Comparison of ENCODE assay signal across 8 mouse cellular contexts in the genomic region with DNA sequence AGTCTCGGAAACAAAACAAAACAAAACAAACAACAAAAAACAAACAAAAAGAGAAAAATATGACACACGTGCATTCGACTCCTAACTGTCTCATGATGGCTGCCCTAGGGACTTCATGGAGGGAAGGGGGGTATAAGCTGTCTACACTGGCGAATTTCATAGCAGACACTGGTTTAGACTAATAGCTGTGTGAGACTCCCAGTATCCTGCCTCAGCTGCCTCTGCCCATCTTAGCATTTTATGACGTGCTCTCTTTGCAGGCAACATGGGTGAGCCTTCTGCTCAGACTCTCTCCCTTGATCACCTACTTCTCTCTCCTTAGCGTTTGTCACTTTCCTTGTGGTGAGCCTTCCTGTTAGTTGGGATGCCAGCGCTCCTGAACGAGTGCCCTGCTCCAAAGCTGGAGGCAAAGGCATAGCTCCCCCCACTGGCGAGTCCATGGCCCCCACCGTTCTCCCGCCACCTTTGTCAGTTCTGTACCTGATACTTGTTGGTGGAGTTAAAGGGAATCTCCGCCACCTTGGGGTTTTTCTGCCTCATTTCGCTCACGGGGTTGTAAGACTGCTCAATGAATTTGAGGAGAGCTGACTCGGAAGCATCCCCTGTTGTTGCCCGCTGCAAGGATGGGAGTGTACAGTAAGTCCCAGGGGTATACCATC. TPM values are rescaled to one million over a fixed set of nuclear protein-coding genes. Genes with fewer than 3 reads are reported as not detected.
DNase-seq lines count a peak whose midpoint lies in the region; ATAC-seq and TF ChIP-seq lines count a peak whose summit lies in the region.

No protein-coding gene starts in this region.

- peaks cover 3% of the 10 kb centered on the region; the same call in 1 of the 2 replicates for H3K4me1 ChIP-seq in heart, adult 2 months (ENCODE audit: control insufficient read depth, insufficient read depth, low read length)
- H3K4me1 ChIP-seq in heart, embryonic 12.5 days (replicated peaks), result peaks cover 28% of the 10 kb centered on the region
- H3K4me1 ChIP-seq in lung, adult 2 months (ENCODE audit: control insufficient read depth, insufficient read depth, low read length), result no peaks in the 10 kb centered on the region

- intact Hi-C loops in heart, adult 2 months (cut with DNase I), result no loop called here

- TF ChIP-seq POLR2A in heart, adult 2 months (IDR thresholded peaks at IDR 0.05; ENCODE audit: insufficient read depth, low read depth, low read length), result no peak
- TF ChIP-seq POLR2A in lung, adult 2 months (IDR thresholded peaks at IDR 0.05; ENCODE audit: borderline replicate concordance, extremely low read depth, low read depth, low read length), result no peak

- peak; percentile 68 for TF ChIP-seq CTCF in heart, adult 2 months (IDR thresholded peaks at IDR 0.05)
- peak; percentile 36; the same call in 1 of the 2 replicates for TF ChIP-seq CTCF in lung, adult 2 months (IDR thresholded peaks at IDR 0.05; ENCODE audit: insufficient read depth, low read length)

- no peak for ATAC-seq in heart, embryonic 12.5 days (ENCODE audit: insufficient number of reproducible peaks, low FRiP score)

- peak; percentile 27 to 44 for DNase-seq in heart, adult 2 months
- no peak for DNase-seq in heart, adult 9 months (ENCODE audit: low spot score in 2 of 2)
- DNase-seq in urinary bladder, postnatal 14 days (ENCODE audit: low spot score), result peak; percentile 34
- no peak for DNase-seq in urinary bladder, postnatal 36 days (ENCODE audit: low spot score in 2 of 2)
- peak; percentile 28 for DNase-seq in lung, adult 2 months
- no peak for DNase-seq in urinary bladder, adult 2 months (ENCODE audit: low spot score)
- no peak for DNase-seq in thymus, postnatal 0 days (ENCODE audit: low spot score)

- no peaks in the 10 kb centered on the region for H3K79me2 ChIP-seq in heart, adult 2 months (replicated peaks; ENCODE audit: control insufficient read depth, insufficient read depth, low read length)

- H3K27ac ChIP-seq in heart, adult 2 months, result no peak overlapping the region
- peak overlapping the region; percentile 87 for H3K27ac ChIP-seq in heart, embryonic 12.5 days (ENCODE audit: poor library complexity, severe bottlenecking)

- H3K9me3 ChIP-seq in heart, embryonic 12.5 days (replicated peaks), result no peaks in the 10 kb centered on the region

- no peak overlapping the region for H3K4me3 ChIP-seq in heart, adult 2 months
- H3K4me3 ChIP-seq in heart, embryonic 12.5 days, result peak overlapping the region; percentile 22
- no peak overlapping the region for H3K4me3 ChIP-seq in lung, adult 2 months (replicated peaks; ENCODE audit: extremely low read depth, low read depth, low read length)

- no peak overlapping the region for H3K9ac ChIP-seq in heart, adult 2 months (ENCODE audit: low read depth, low read length)
- 0 out of 2 replicates have a peak overlapping the region, but pooled peaks have one; percentile 3 for H3K9ac ChIP-seq in heart, embryonic 12.5 days

- no peaks in the 10 kb centered on the region for H3K27me3 ChIP-seq in heart, adult 2 months (ENCODE audit: control insufficient read depth, insufficient read depth, low read length)
- peaks cover 8% of the 10 kb centered on the region; the same call in 1 of the 2 replicates for H3K27me3 ChIP-seq in heart, embryonic 12.5 days (replicated peaks)

- peaks cover 2% of the 10 kb centered on the region; the same call in 1 of the 2 replicates for H3K36me3 ChIP-seq in heart, adult 2 months (ENCODE audit: control insufficient read depth, insufficient read depth, low read length)
- H3K36me3 ChIP-seq in heart, embryonic 12.5 days, result no peaks in the 10 kb centered on the region

- WGBS in heart, adult 2 months, result 40% methylated on average over 16 of the region's 16 CpGs
- 22% methylated on average over 16 of the region's 16 CpGs for WGBS in heart, embryonic 12.5 days
- WGBS in lung, adult 2 months, result 33% methylated on average over 16 of the region's 16 CpGs

- peak overlapping the region; percentile 56 for H3K4me2 ChIP-seq in heart, embryonic 12.5 days

- no peak for TF ChIP-seq EP300 in heart, adult 2 months (IDR thresholded peaks at IDR 0.05; ENCODE audit: insufficient read depth, low read depth, low read length)

RNA-seq across cellular contexts. Expression of gene Atp1a4, which starts 14.5 kb away (rescaled TPM):
- total RNA-seq in heart, adult 2 months (2021), result not detected
- polyA plus RNA-seq in heart, adult 2 months (2012; rRNA removed), result 0.10 and 0.35 TPM in 2 replicates
- 0.17 and 0.19 TPM in 2 replicates for polyA plus RNA-seq in heart, embryonic 12.5 days (2016; fragmentation: Nextera tagmentation; extraction: Ambion mirVana)
- polyA plus RNA-seq in lung, adult 2 months (2012; rRNA removed), result 0.05 and 1.2 TPM in 2 replicates
- not detected in 2 replicates for polyA plus RNA-seq in urinary bladder, adult 2 months (2012; rRNA removed)
- not detected in 2 replicates for polyA plus RNA-seq in thymus, postnatal 0 days (2015; fragmentation: Nextera tagmentation; extraction: Ambion mirVana)

RNA-seq across cellular contexts. Expression of gene Igsf8, which starts 17.8 kb away (rescaled TPM):
- total RNA-seq in heart, adult 2 months (2021), result 10 to 100 TPM; 10.9 to 13.5 TPM
- polyA plus RNA-seq in heart, adult 2 months (2012; rRNA removed), result 25.9 and 39.9 TPM in 2 replicates
- polyA plus RNA-seq in heart, embryonic 12.5 days (2016; fragmentation: Nextera tagmentation; extraction: Ambion mirVana), result 24.0 and 26.1 TPM in 2 replicates
- 90.8 and 105 TPM in 2 replicates for polyA plus RNA-seq in lung, adult 2 months (2012; rRNA removed)
- 54.7 and 60.0 TPM in 2 replicates for polyA plus RNA-seq in urinary bladder, adult 2 months (2012; rRNA removed)
- polyA plus RNA-seq in thymus, postnatal 0 days (2015; fragmentation: Nextera tagmentation; extraction: Ambion mirVana), result 24.2 and 28.4 TPM in 2 replicates

RNA-seq across cellular contexts. Expression of gene Casq1, which starts 24.0 kb away (rescaled TPM):
- total RNA-seq in heart, adult 2 months (2021), result 1 to 10 TPM; 3.3 to 5.6 TPM
- 51.7 and 53.8 TPM in 2 replicates for polyA plus RNA-seq in heart, adult 2 months (2012; rRNA removed)
- 182 and 185 TPM in 2 replicates for polyA plus RNA-seq in heart, embryonic 12.5 days (2016; fragmentation: Nextera tagmentation; extraction: Ambion mirVana)
- 3.2 and 49.0 TPM in 2 replicates for polyA plus RNA-seq in lung, adult 2 months (2012; rRNA removed)
- polyA plus RNA-seq in urinary bladder, adult 2 months (2012; rRNA removed), result 3.2 and 3.3 TPM in 2 replicates
- 1.4 and 2.0 TPM in 2 replicates for polyA plus RNA-seq in thymus, postnatal 0 days (2015; fragmentation: Nextera tagmentation; extraction: Ambion mirVana)

RNA-seq across cellular contexts. Expression of gene Pea15a, which starts 37.1 kb away (rescaled TPM):
- 10 to 100 TPM; 52.2 to 69.8 TPM for total RNA-seq in heart, adult 2 months (2021)
- polyA plus RNA-seq in heart, adult 2 months (2012; rRNA removed), result 56.8 and 101 TPM in 2 replicates
- polyA plus RNA-seq in heart, embryonic 12.5 days (2016; fragmentation: Nextera tagmentation; extraction: Ambion mirVana), result 156 and 164 TPM in 2 replicates
- 88.2 and 137 TPM in 2 replicates for polyA plus RNA-seq in lung, adult 2 months (2012; rRNA removed)
- polyA plus RNA-seq in urinary bladder, adult 2 months (2012; rRNA removed), result 165 and 166 TPM in 2 replicates
- polyA plus RNA-seq in thymus, postnatal 0 days (2015; fragmentation: Nextera tagmentation; extraction: Ambion mirVana), result 31.1 and 32.8 TPM in 2 replicates

RNA-seq across cellular contexts. Expression of gene Atp1a2, which starts 54.2 kb away (rescaled TPM):
- total RNA-seq in heart, adult 2 months (2021), result 100 to 1,000 TPM; 462 to 588 TPM
- polyA plus RNA-seq in heart, adult 2 months (2012; rRNA removed), result 319 and 349 TPM in 2 replicates
- 23.4 and 25.9 TPM in 2 replicates for polyA plus RNA-seq in heart, embryonic 12.5 days (2016; fragmentation: Nextera tagmentation; extraction: Ambion mirVana)
- polyA plus RNA-seq in lung, adult 2 months (2012; rRNA removed), result 56.1 and 93.0 TPM in 2 replicates
- 44.1 and 57.0 TPM in 2 replicates for polyA plus RNA-seq in urinary bladder, adult 2 months (2012; rRNA removed)
- 0.71 and 0.82 TPM in 2 replicates for polyA plus RNA-seq in thymus, postnatal 0 days (2015; fragmentation: Nextera tagmentation; extraction: Ambion mirVana)

Comparison
In these comparisons a context has a peak if more than half of its experiments do, and no peak if none do; other contexts are left out.
1. DNase-seq: peak in heart, adult 2 months (2 of 2), urinary bladder, postnatal 14 days (single experiment) and lung, adult 2 months (single experiment); none in heart, adult 9 months (0 of 2), urinary bladder, postnatal 36 days (0 of 2), urinary bladder, adult 2 months (single experiment) and thymus, postnatal 0 days (single experiment).